8 mouse cellular contexts compared by ENCODE assay signal in genomic region chr5:145191962-145192361, GRCm38 (mm10). TPM values are rescaled to one million over a fixed set of nuclear protein-coding genes. Genes with fewer than 3 reads are reported as not detected.
DNase-seq lines count a peak whose midpoint lies in the region; ATAC-seq lines count a peak whose summit lies in the region.

Atp5j2 (minus strand) TSS chr5:145192062.

- no peak for ATAC-seq in kidney, embryonic 15.5 days (replicated peaks; ENCODE audit: low FRiP score)
- no peak for ATAC-seq in intestine, embryonic 16.5 days

- peaks cover 20% of the 10 kb centered on the region for H3K4me1 ChIP-seq in kidney, embryonic 15.5 days
- H3K4me1 ChIP-seq in intestine, embryonic 16.5 days (ENCODE audit: control insufficient read depth, insufficient read depth, low read length), result peaks cover 11% of the 10 kb centered on the region
- H3K4me1 ChIP-seq in midbrain, embryonic 10.5 days, result peaks cover 24% of the 10 kb centered on the region

- H3K27me3 ChIP-seq in kidney, embryonic 15.5 days, result no peaks in the 10 kb centered on the region
- H3K27me3 ChIP-seq in intestine, embryonic 16.5 days (replicated peaks; ENCODE audit: control insufficient read depth, insufficient read depth, low read length), result no peaks in the 10 kb centered on the region
- no peaks in the 10 kb centered on the region for H3K27me3 ChIP-seq in midbrain, embryonic 10.5 days (ENCODE audit: low read depth, poor library complexity, severe bottlenecking)

- H3K36me3 ChIP-seq in kidney, embryonic 15.5 days, result peaks cover 56% of the 10 kb centered on the region
- H3K36me3 ChIP-seq in intestine, embryonic 16.5 days (ENCODE audit: control insufficient read depth, insufficient read depth, low read length), result peaks cover 11% of the 10 kb centered on the region; the same call in 1 of the 2 replicates
- peaks cover 49% of the 10 kb centered on the region for H3K36me3 ChIP-seq in midbrain, embryonic 10.5 days

- H3K9me3 ChIP-seq in kidney, embryonic 15.5 days (replicated peaks), result no peaks in the 10 kb centered on the region
- no peaks in the 10 kb centered on the region for H3K9me3 ChIP-seq in intestine, embryonic 16.5 days (ENCODE audit: control insufficient read depth, low read length)
- H3K9me3 ChIP-seq in midbrain, embryonic 10.5 days (replicated peaks), result no peaks in the 10 kb centered on the region

- H3K9ac ChIP-seq in kidney, embryonic 15.5 days, result peak within 1 kb of the TSS; percentile 92
- H3K9ac ChIP-seq in intestine, embryonic 16.5 days (ENCODE audit: low read depth, low read length), result peak within 1 kb of the TSS; percentile 94

- WGBS in kidney, embryonic 15.5 days, result 95% methylated on average over 2 of the region's 2 CpGs
- 89% methylated on average over 2 of the region's 2 CpGs for WGBS in intestine, embryonic 16.5 days
- WGBS in midbrain, embryonic 10.5 days, result 78% methylated on average over 2 of the region's 2 CpGs

- no peak for DNase-seq in kidney, adult 11 months
- no peak for DNase-seq in adrenal gland, postnatal 36 days
- no peak for DNase-seq in gastrocnemius, postnatal 25 days
- no peak for DNase-seq in midbrain, embryonic 10.5 days (ENCODE audit: low spot score)
- DNase-seq in cerebellum, adult 11-12 months, result no peak
- no peak for DNase-seq in Muller cell, postnatal 12 days (ENCODE audit: inconsistent ontology term)

- peak within 1 kb of the TSS; percentile 86 for H3K27ac ChIP-seq in kidney, embryonic 15.5 days
- H3K27ac ChIP-seq in intestine, embryonic 16.5 days (ENCODE audit: low read length), result peak within 1 kb of the TSS; percentile 87
- peak within 1 kb of the TSS; percentile 97 for H3K27ac ChIP-seq in midbrain, embryonic 10.5 days (replicated peaks)

- peak within 1 kb of the TSS; percentile 73 for H3K4me2 ChIP-seq in kidney, embryonic 15.5 days
- H3K4me2 ChIP-seq in intestine, embryonic 16.5 days (ENCODE audit: low read depth, low read length), result peak within 1 kb of the TSS; percentile 63

- H3K4me3 ChIP-seq in kidney, embryonic 15.5 days (replicated peaks), result peak within 1 kb of the TSS; percentile 81
- H3K4me3 ChIP-seq in intestine, embryonic 16.5 days (ENCODE audit: low read length), result peak within 1 kb of the TSS; percentile 82
- H3K4me3 ChIP-seq in midbrain, embryonic 10.5 days, result peak within 1 kb of the TSS; percentile 91

RNA-seq across cellular contexts. Expression of gene Atp5j2, which starts in this region (rescaled TPM):
- 744 and 779 TPM in 2 replicates for polyA plus RNA-seq in kidney, embryonic 15.5 days (2015; fragmentation: Nextera tagmentation; extraction: Ambion mirVana)
- total RNA-seq in adrenal gland, postnatal 36 days (2021), result 100 to 1,000 TPM; 485 to 492 TPM
- 100 to 1,000 TPM; 674 to 757 TPM for total RNA-seq in gastrocnemius, postnatal 25 days (2021)
- 956 and 964 TPM in 2 replicates for polyA plus RNA-seq in intestine, embryonic 16.5 days (2015; fragmentation: Nextera tagmentation; extraction: Ambion mirVana)
- 536 and 539 TPM in 2 replicates for polyA plus RNA-seq in midbrain, embryonic 10.5 days (2016; fragmentation: Nextera tagmentation; extraction: Ambion mirVana)
